In the genomic region with DNA sequence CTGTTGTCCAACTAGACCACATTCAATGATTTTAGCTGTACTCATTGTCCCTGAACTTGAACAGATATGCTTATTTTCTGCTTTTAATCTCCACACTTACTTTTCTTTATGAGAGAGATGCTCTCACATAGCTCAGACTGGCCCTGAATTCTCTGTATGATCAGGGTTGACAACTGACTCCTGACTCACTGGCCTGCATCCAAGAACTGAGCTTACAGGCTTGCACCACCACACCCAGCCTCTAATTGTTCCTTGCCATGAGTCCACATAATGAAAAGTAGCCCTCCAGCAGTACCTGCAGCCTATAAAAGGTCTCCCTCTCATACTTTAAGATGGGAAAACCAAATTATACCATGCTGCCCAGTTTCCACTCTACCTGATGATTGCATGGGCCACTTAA, we compare ENCODE assay signal across 15 mouse cellular contexts. TPM values are rescaled to one million over a fixed set of nuclear protein-coding genes. Genes with fewer than 3 reads are reported as not detected.
DNase-seq lines count a peak whose midpoint lies in the region; ATAC-seq and TF ChIP-seq lines count a peak whose summit lies in the region.
"Had no signal": no experiment of that assay in that cellular context is flagged by ENCODE, and none has a peak within 500 bp of the region (broad histone marks: within the 10 kb centered on the region; RNA-seq: fewer than 3 reads in every experiment).

No protein-coding gene starts in this region.

- peak; percentile 39 for DNase-seq in adrenal gland, postnatal 10 days
- no peak for DNase-seq in adrenal gland, postnatal 4 days (ENCODE audit: low spot score in 2 of 2)
- DNase-seq in heart, postnatal 0 days (ENCODE audit: low spot score): peak; percentile 47
- DNase-seq in lung, postnatal 10 days: peak; percentile 18
- no peak for DNase-seq in lung, postnatal 14 days
- no peak for DNase-seq in hindbrain, embryonic 11.5 days (ENCODE audit: low spot score)
- DNase-seq in embryo, embryonic 11 days: no peak
- DNase-seq: adrenal gland, postnatal 25 days; cerebellum, postnatal 36 days; right cerebral cortex, postnatal 25 days had no signal

- H3K9me3 ChIP-seq in heart, postnatal 0 days (replicated peaks; ENCODE audit: control insufficient read depth, low read length): no peaks in the 10 kb centered on the region
- H3K9me3 ChIP-seq in heart, embryonic 11.5 days (replicated peaks; ENCODE audit: control insufficient read depth, low read length): no peaks in the 10 kb centered on the region
- no peaks in the 10 kb centered on the region for H3K9me3 ChIP-seq in hindbrain, embryonic 11.5 days (ENCODE audit: control insufficient read depth, low read length)
- H3K9me3 ChIP-seq: intestine, embryonic 15.5 days; midbrain, embryonic 12.5 days had no signal

- no peak overlapping the region for H3K4me2 ChIP-seq in heart, postnatal 0 days (ENCODE audit: low read depth, low read length)
- H3K4me2 ChIP-seq in heart, embryonic 11.5 days: no peak overlapping the region
- H3K4me2 ChIP-seq in hindbrain, embryonic 11.5 days (replicated peaks; ENCODE audit: low read depth, low read length): no peak overlapping the region
- H3K4me2 ChIP-seq: intestine, embryonic 15.5 days; midbrain, embryonic 12.5 days had no signal

- ATAC-seq in heart, postnatal 0 days (ENCODE audit: insufficient read depth, low read depth): peak; percentile 59
- ATAC-seq in heart, embryonic 11.5 days (replicated peaks; ENCODE audit: insufficient number of reproducible peaks, low FRiP score, low TSS enrichment): no peak
- no peak for ATAC-seq in hindbrain, embryonic 11.5 days (ENCODE audit: low FRiP score)

- H3K4me3 ChIP-seq in heart, postnatal 0 days (ENCODE audit: low read depth, low read length): no peak overlapping the region
- H3K4me3 ChIP-seq in heart, embryonic 11.5 days (ENCODE audit: low read depth, low read length): no peak overlapping the region
- no peak overlapping the region for H3K4me3 ChIP-seq in hindbrain, embryonic 11.5 days (ENCODE audit: low read depth, low read length)
- H3K4me3 ChIP-seq: intestine, embryonic 15.5 days; left cerebral cortex, adult 2 months; midbrain, embryonic 12.5 days had no signal

- no peak for TF ChIP-seq CTCF in heart, postnatal 0 days (IDR thresholded peaks at IDR 0.05; ENCODE audit: low read depth)

- H3K36me3 ChIP-seq in heart, postnatal 0 days (replicated peaks; ENCODE audit: control insufficient read depth, insufficient read depth, low read length): no peaks in the 10 kb centered on the region
- no peaks in the 10 kb centered on the region for H3K36me3 ChIP-seq in heart, embryonic 11.5 days (ENCODE audit: control insufficient read depth, insufficient read depth, low read length)
- H3K36me3 ChIP-seq in hindbrain, embryonic 11.5 days (ENCODE audit: control insufficient read depth, insufficient read depth, low read length): no peaks in the 10 kb centered on the region
- H3K36me3 ChIP-seq: intestine, embryonic 15.5 days; midbrain, embryonic 12.5 days had no signal

- peaks cover 16% of the 10 kb centered on the region for H3K4me1 ChIP-seq in heart, postnatal 0 days (ENCODE audit: control insufficient read depth, insufficient read depth)
- H3K4me1 ChIP-seq in heart, embryonic 11.5 days (ENCODE audit: control insufficient read depth, insufficient read depth, low read length): peaks cover 12% of the 10 kb centered on the region
- no peaks in the 10 kb centered on the region for H3K4me1 ChIP-seq in hindbrain, embryonic 11.5 days (replicated peaks; ENCODE audit: control insufficient read depth, insufficient read depth, low read length)

- peak overlapping the region; percentile 81 for H3K27ac ChIP-seq in heart, postnatal 0 days (ENCODE audit: low read depth)
- no peak overlapping the region for H3K27ac ChIP-seq in heart, embryonic 11.5 days (ENCODE audit: low read depth, low read length)
- H3K27ac ChIP-seq in hindbrain, embryonic 11.5 days (ENCODE audit: low read depth, low read length): no peak overlapping the region
- H3K27ac ChIP-seq: left cerebral cortex, adult 2 months; midbrain, embryonic 12.5 days had no signal

- H3K9ac ChIP-seq in heart, postnatal 0 days (replicated peaks; ENCODE audit: low read depth, low read length): no peak overlapping the region
- H3K9ac ChIP-seq in heart, embryonic 11.5 days (ENCODE audit: low read depth, low read length): no peak overlapping the region
- no peak overlapping the region for H3K9ac ChIP-seq in hindbrain, embryonic 11.5 days (ENCODE audit: low read depth, low read length)
- H3K9ac ChIP-seq: forebrain, postnatal 0 days; intestine, embryonic 15.5 days; midbrain, embryonic 12.5 days had no signal

- TF ChIP-seq EP300 in heart, postnatal 0 days (IDR thresholded peaks at IDR 0.05; ENCODE audit: low read depth): no peak

- no peaks in the 10 kb centered on the region for H3K27me3 ChIP-seq in heart, postnatal 0 days (ENCODE audit: control insufficient read depth, insufficient read depth, low read length)
- H3K27me3 ChIP-seq in heart, embryonic 11.5 days (ENCODE audit: control insufficient read depth, insufficient read depth, low read length): no peaks in the 10 kb centered on the region
- H3K27me3 ChIP-seq in hindbrain, embryonic 11.5 days (ENCODE audit: control insufficient read depth, insufficient read depth, low read length): no peaks in the 10 kb centered on the region
- H3K27me3 ChIP-seq: intestine, embryonic 15.5 days; midbrain, embryonic 12.5 days had no signal

RNA-seq across cellular contexts. Expression of gene Clint1, which starts 21.7 kb away (rescaled TPM):
- total RNA-seq in adrenal gland, postnatal 10 days (2021): 10 to 100 TPM; 59.8 to 64.5 TPM
- total RNA-seq in adrenal gland, postnatal 4 days (2021): 10 to 100 TPM; 87.3 to 98.2 TPM
- 32.3 and 33.8 TPM in 2 replicates for total RNA-seq in heart, postnatal 0 days (2014; rRNA removed; ENCODE audit: low replicate concordance)
- 28.8 and 30.1 TPM in 2 replicates for polyA plus RNA-seq in heart, postnatal 0 days (2015; fragmentation: Nextera tagmentation; extraction: Ambion mirVana)
- polyA plus RNA-seq in heart, embryonic 11.5 days (2014; fragmentation: Nextera tagmentation; extraction: Ambion mirVana): 49.2 and 57.9 TPM in 2 replicates
- 52.1 and 64.0 TPM in 2 replicates for polyA plus RNA-seq in hindbrain, embryonic 11.5 days (2014; fragmentation: Nextera tagmentation; extraction: Ambion mirVana)

Comparison
In these comparisons a context has a peak if more than half of its experiments do, and no peak if none do; other contexts are left out.
1. DNase-seq: peak in adrenal gland, postnatal 10 days (single experiment), heart, postnatal 0 days (single experiment) and lung, postnatal 10 days (single experiment); none in adrenal gland, postnatal 4 days (0 of 2), lung, postnatal 14 days (single experiment), hindbrain, embryonic 11.5 days (single experiment) and embryo, embryonic 11 days (single experiment).